Mouse (Mus musculus) retina, postnatal 1 day (tissue): ENCODE measurements around the gene Ppox.
"Not testable (repeated sequence)": the region's sequence is repeated elsewhere in the genome, so short reads cannot be mapped to it uniquely, and the experiment has no call there.

Experiments
- DNase-seq: peaks from one replicate; pipeline ENCODE4 v3.0.0-alpha.2; 2012

Ppox gene

GRCm38 (mm10) chr1:171280916-171281527 is at the start of gene Ppox:
Gene Ppox, minus strand, starts transcription at chr1:171281186.
- peak; percentile 99 for DNase-seq

DNA sequence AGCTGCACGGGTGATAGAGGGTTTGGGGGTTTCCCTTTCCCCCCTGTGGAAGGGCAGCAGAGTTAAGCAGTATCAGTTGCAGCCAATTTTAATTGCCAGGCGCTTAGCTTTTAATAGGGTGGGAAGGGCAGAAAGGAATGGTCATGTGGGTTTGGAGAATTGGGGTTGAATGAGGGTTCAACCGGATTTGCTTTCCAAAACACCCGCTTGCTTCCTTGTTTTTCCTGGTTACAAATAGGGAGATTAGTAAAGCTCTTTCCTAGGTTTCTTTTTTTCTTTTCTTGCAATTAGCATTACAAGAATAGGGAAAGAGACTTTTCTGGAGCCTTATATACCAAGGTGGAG is 49.2 kb upstream of the Ppox start:
- no peak for DNase-seq

DNA sequence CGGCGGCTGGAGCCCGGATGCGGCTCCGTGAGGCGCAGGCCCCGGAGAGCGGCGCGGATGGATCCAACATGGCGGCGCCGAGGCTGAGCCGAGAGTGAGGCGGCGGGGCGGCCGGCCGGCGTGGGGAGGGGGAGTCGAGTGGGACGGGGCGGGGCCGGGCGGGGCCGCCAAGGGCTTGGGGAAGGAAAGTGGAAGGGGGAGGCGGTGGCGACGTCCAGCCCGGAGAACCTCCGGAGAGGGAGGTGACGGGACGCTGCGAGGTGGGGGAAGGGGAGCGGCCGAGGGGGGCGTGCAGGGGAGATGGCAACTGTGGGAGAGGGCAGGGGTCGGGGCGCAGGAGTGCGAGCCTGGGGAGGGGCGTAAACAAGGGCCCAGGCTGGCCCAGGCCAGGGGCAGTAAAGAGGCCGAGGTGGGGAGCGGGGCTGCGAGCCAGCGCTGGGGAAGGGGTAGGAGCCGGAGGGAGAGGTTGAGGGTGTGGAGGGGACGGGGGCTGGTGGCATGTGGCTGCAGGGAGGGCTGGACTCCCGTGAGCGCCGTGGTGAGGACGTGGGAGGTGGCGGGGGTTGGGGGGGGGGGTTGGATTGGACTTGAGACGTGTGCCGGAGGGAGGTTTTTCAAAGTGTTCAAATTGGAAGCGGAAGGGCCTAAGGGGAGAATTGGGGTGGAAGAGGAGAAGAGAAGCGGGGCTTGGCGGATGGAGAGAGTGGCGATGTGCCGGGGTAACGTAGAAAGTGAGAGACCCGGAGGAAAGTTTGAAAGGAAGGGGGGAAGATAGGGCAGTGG is 48.6 kb upstream of the Ppox start:
- DNase-seq, result peak; percentile 93

DNA sequence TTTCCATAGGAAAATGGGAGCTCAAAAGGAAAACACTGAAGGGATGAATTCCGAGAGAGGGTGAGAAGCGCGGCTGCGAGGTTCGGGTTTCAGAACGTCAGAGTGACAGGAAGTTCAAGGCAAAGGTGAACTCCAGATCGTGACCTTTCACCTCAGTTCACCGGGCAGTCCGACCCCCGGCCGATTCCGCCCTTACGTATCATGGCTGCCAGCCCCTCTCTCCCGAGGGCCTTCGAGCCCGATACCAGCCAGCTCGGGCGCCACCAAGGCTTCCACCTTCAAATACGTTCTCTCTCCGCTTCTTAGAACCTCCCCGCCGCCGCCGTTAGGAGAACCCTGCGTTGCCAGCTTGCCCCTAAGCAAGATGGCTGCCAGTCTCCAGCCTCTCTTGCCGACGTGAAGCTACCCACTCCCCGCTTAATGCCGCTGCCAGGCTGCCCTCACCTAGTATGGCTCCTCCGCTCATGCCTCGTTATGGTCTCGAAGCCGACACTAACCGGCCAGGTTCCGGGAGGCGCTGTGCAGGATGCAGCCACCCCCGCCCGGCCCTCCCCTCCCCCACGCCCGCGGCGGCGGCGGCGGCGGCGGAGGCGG is 48.0 kb upstream of the Ppox start, which contains the start of gene Dedd:
TSS of gene Dedd (plus strand) at position 307 of the 594 bp plus-strand sequence.
- DNase-seq, result peak; percentile 97

DNA sequence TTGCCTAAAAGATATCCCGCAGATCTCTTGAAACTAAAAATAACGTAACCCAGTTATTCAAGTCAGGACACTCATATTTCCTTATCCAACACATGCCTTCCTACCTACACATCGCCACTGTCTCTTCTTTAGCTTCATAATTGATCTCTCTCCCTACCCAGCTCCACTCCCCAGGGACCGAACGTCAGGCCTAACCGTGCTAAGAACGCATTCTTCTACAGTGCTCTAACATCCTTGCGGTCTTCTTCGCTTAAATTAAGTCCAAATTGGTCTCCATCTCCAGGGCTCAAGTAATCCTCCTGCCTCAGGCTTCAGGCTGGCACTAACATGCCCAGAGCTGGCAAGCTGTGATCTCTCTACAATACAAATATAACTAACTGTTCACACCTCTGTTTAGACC is 47.3 kb upstream of the Ppox start:
- DNase-seq, result peak; percentile 11

GRCm38 (mm10) chr1:171326588-171326987 is 45.6 kb upstream of the Ppox start:
- not testable (repeated sequence) for DNase-seq

DNA sequence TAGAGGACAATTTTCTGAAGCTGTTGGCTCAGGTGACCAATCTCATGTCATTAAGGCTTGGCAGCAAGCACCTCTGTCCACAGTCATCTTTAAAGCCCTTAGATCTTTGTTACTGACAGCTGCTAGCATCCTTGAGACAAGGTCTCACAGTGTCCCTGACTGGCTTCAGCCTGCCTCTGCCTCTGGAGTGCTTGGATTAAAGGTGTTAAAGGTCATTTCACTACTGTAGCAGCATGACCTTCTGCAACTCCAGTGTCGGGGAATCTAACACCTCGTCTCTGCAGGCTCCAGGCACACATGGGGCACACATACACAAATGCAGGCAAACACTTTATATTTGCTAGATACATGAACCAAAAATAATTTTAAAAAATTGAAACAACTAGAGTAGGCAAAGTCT is 44.6 kb upstream of the Ppox start:
- no peak for DNase-seq

DNA sequence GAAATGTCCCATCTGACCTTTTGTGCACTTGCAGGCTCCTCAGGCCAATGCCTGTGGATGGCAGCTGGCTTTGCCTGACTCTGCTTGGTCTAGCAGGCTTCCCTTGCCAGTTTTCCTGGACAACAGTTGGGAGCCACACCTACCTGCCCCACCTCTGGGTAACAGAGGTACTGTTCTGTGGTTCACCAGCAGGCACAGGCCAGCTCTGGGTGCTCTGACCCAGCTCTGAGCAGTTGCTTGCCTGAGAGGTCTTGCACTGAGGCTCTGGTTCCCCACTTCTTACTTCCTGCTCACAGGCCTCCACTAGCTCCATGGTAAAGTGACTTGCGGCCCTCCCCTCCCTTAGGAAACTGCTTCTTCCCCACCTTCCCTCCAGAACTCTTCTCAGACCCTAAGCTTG is 41.0 kb upstream of the Ppox start:
- DNase-seq, result no peak

GRCm38 (mm10) chr1:171321415-171321814 is 40.4 kb upstream of the Ppox start:
- DNase-seq, result peak; percentile 46

DNA sequence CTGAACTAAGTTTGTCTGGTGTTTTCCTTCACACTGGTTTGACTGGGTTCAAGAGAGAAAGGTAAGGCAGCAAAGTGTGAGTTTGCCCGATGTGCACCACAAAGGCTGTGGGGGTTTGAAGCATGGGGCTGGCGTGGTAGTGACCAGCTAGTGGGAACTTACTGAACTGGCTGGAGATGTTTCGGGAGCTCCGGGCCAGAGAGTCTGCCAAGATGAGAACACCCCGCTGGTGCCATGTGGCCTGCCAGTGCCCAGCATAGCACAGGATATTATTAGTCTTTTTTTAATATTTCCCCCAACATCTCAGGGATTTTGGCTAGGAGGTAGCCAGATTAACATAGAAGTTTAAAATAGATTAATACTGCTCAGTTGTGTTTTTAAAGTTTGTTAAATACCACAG is 39.2 kb upstream of the Ppox start:
- DNase-seq, result no peak

DNA sequence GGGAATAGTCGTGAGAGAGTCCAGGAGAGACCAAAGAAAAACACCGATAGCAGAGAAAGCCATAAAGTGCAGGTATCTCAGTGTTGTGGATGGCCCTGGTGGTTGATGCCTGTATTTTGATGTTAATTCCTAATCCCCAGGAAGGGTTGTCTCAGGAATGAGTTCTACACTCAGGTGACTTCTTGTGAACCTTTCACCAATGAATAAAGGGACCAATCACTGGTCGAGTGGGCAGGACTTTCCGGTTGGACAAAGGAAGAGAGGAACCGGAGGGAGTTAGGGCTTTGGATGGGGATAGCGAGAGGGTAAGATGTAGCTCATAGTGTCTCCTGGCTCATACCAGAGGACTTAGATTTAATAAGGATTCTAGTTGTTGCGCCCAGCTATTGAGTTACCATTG is 38.8 kb upstream of the Ppox start:
- no peak for DNase-seq

DNA sequence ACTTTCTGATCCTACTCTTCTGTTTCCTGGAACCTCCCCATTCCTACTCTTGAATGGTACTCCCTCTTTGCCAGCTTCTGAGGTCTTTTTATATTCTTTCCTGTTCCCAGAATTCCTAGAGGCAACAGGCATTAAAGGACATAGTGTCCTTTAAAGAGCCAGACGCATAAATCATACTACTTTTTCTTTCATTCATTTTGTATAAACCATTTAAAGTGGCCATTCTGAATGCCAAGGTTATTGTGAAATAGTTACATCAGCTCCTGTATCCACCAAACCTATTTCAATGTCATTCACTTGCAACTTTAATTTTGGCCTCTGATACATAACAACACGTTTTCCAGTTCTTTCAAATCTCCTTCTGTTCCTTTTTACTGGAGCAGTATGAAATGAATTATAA is 28.3 kb upstream of the Ppox start:
- DNase-seq, result no peak

- not testable (repeated sequence) for DNase-seq
Measured at GRCm38 (mm10) chr1:171306157-171306556, 25.2 kb upstream of the Ppox start.

DNA sequence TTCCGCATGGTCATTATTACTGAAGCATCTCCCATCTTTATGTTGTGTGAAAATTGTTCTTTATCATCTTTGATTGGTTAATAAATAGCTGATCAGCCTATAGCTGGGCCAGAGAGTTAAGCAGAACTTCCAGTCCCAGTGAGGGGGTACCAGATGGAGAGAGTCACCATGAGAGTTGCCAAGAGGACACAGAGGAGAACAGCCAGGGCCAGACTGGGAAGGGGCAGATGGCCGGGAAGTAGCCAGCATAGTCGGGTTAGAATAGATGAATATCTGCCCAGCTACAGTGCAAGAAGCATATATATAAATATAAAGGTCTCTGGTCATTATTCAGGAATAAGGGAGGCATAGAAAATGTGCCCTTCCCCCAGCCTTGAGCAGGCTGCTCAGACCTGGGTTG is 17.2 kb upstream of the Ppox start:
- no peak for DNase-seq

DNA sequence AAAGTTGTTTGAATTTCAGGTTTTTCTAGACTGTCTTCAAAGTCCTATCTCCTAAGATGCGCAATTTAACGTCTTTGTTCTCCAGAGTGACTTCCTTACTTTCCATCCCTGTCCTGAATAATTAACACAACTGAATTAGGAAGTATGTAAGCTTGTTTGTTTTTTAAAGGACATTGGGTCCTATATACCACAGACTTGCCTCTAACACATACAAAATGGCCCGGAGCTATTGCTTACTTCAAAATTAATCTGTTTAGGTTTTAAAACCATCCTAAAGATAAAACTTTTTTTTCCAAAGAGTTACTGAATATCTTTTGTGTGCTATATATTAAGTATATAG is 14.0 kb upstream of the Ppox start:
- no peak for DNase-seq

DNA sequence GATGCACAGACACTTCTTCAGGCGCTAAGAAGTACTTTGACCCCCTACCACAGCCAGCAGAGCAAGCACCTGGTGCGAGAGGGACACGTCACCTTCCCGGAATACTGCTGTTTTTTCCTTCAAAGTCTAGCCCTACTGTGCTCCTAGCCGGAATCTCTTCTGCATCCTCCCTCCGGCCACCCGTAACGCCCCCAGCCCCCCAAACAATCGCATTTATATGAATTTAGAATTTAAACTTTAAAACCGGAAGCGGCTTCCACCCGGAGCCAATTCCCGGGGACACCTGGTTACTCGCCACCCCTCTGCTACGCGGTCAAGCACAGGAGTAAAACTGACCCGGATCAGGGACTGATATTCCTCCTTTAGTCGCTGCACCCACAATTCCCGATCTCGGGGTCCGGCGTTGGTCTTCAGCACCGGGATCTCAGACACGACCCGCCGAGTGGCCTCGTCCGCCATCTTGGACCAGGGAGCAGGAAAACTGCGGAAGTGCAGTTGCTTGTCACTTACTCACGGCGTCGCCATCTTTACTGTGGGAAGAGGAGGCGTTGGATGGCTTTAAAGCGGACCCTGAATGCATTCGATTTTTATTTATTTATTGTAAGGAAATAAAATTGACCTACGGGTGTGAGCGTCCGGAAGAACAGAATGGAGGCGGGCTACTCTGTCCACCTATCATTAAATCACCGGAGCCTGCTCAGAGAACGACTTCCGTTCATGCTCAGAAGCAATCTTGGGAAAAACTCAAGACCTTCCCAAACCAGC is 13.5 kb upstream of the Ppox start, which contains the start of gene Ufc1:
TSS of gene Ufc1 (minus strand) at position 727 of the 765 bp plus-strand sequence.
- DNase-seq, result peak; percentile 95

DNA sequence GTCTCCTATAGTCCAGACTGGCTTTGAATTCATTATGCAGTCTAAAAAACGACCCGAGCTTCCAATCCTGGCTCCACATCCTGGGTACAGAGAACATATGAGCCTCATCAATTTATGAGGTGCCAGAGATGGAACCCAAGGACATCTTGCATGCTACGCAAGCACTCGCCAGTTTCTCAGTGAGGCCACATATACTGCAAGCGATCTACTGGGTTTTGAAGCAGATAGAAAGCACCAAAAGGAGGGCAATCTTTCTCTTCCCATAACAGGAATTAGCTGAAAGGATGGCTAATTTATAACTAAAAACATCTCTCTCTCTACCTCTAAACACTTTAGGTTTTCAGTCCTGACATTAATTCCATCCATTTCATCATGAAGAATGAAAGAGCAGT is 12.9 kb upstream of the Ppox start:
- no peak for DNase-seq

GRCm38 (mm10) chr1:171293351-171293750 is 12.4 kb upstream of the Ppox start:
- DNase-seq, result no peak

GRCm38 (mm10) chr1:171288328-171288727 is 7.3 kb upstream of the Ppox start:
- no peak for DNase-seq

DNA sequence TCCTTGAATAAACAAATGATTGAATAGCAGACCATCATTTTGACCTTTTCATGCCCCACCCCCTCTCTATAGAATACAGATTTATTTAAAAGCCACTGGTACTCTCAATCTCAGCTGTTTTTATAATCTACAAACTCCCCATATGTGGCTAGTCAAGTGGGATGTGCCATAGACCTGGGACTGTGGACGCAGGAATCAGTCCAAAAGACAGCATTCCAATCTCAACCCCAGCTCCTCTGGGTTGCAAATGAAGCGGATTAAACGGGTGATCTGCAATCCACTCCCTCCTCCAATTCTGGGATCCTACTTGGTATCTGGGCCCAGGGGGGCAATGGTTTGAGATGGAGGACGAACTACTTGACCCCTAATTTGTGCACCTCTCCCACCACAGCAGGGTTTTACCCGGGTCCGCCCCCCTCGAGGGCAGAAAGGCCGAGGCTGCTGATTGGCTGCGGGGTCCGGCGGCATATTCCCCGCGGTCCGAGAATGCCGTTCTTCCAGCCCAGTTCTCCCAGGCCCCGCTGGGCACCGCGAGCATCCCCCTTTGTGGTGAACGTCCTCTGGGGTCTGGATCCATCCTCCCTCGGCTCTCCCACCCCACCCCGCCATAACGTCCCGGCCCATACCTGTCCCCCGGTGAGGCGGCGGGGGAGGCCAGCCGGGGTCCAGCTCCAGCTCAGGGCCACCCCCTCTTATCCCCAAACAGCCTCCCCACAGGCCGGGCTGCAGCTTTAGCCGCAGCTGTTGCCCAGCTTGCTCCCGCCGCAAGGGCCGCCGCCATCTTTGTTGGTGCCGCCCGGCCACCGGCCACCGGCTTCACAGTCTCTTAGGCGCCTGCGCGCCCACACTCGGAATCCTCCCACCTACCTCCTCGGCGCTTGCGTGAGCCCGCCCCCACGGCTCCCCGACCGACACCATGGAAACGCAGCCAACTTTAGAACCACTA is 6.4 kb upstream of the Ppox start, which contains the start of gene Usp21:
TSS of gene Usp21 (minus strand) at position 856 of the 946 bp plus-strand sequence.
- DNase-seq, result peak; percentile 96

DNA sequence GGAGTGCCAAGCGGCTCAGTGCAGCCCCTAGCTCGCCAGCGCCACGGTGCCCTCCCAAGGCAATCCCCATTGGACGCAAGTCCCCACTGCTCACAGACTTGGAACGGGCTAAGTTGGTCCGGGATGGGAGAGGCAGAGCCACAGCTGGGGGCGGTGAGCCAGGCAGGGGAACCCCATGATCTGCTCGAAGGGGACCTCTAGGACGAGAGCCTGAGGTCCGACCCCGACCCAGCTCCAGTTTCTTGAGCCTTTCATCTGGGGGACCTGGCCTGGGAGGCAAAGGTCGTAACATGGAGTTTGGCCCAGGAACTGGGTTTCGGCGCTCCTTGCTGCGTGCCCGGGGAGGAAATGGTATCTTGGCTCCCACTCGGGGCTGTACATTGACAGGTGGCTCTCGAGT is 5.5 kb upstream of the Ppox start:
- DNase-seq, result no peak
